In the genomic region with DNA sequence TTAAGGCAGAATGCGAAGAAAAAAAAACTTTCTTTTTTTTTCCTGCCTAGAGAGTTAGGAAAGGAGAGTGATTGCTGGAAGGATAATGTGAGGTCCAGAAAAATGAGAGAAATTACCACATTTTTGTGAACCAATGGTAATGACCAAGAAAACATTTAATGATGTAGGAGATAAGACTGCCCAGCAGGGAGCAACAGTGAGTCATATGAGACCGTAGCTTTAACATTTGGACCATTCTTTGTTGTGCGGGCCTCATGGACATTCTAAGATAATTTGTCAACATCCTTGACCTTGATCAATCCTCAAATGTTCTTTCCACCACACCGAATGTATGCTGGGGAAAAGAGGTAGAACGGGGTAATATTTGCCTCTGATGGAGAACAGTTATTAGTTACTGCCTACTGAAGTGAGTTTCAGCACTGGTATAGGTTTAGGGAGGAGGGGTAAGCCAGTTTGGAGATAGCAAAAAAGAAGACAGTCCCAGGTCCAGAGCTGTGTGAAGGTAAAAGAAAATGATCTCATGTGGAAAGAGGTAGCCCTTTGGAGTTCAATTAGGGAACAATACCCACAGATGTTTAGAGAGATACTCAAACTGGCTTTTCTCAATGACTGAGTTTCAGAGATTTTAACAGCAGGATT, we compare ENCODE assay signal across 9 mouse cellular contexts. TPM values are rescaled to one million over a fixed set of nuclear protein-coding genes. Genes with fewer than 3 reads are reported as not detected.
A peak's percentile ranks its signal among the peaks of the same experiment; 100 is the strongest.
DNase-seq lines count a peak whose midpoint lies in the region; TF ChIP-seq lines count a peak whose summit lies in the region.
"Had no signal": no experiment of that assay in that cellular context is flagged by ENCODE, and none has a peak within 500 bp of the region (broad histone marks: within the 10 kb centered on the region; RNA-seq: fewer than 3 reads in every experiment).

No protein-coding gene starts in this region.

- H3K27ac ChIP-seq in cerebellum, adult 2 months (ENCODE audit: insufficient read depth, low read length), result no peak overlapping the region

- no peaks in the 10 kb centered on the region for H3K27me3 ChIP-seq in cerebellum, adult 2 months (ENCODE audit: control insufficient read depth, insufficient read depth, low read length)

- no peak for TF ChIP-seq POLR2A in cerebellum, adult 2 months (IDR thresholded peaks at IDR 0.05; ENCODE audit: borderline replicate concordance, insufficient read depth, low read length)

- H3K4me3 ChIP-seq in cerebellum, adult 2 months (replicated peaks; ENCODE audit: insufficient read depth, low read depth, low read length), result no peak overlapping the region
- H3K4me3 ChIP-seq: myocyte had no signal

- no peak for TF ChIP-seq CTCF in cerebellum, adult 2 months (IDR thresholded peaks at IDR 0.05; ENCODE audit: borderline replicate concordance, insufficient read depth, low read depth, low read length)

- WGBS in cerebellum, adult 2 months, result 65% methylated on average over 5 of the region's 5 CpGs

- peak; percentile 14 to 39 for DNase-seq in cerebellum, postnatal 14 days
- no peak for DNase-seq in cerebellum, adult 2 months
- peak; percentile 35 for DNase-seq in lung, postnatal 10 days
- no peak for DNase-seq in lung, adult 18-20 months
- DNase-seq in c-Kit-positive CD71-negative TER-119-negative erythroid progenitor cells, embryonic 14.5 days (ENCODE audit: low read depth), result peak; percentile 19
- peak; percentile 4 for DNase-seq in kidney, postnatal 14 days
- DNase-seq in cerebellum, adult 9-10 months, result no peak
- DNase-seq in gastrocnemius, adult 18-20 months (ENCODE audit: low spot score), result no peak

- H3K4me1 ChIP-seq in cerebellum, adult 2 months (ENCODE audit: control insufficient read depth, insufficient read depth, low read length), result no peaks in the 10 kb centered on the region

RNA-seq across cellular contexts. Expression of a gene that starts 24.9 kb away (rescaled TPM):
- 33.2 and 35.1 TPM in 2 replicates for polyA plus RNA-seq in cerebellum, adult 2 months (2012; rRNA removed)
- 10 to 100 TPM; 16.7 to 17.8 TPM for total RNA-seq in gastrocnemius, adult 18-20 months (2021)

RNA-seq across cellular contexts. Expression of a gene that starts 54.3 kb away (rescaled TPM):
- 6.1 and 6.2 TPM in 2 replicates for polyA plus RNA-seq in cerebellum, adult 2 months (2012; rRNA removed)
- total RNA-seq in gastrocnemius, adult 18-20 months (2021), result 1 to 10 TPM; 1.1 to 1.3 TPM

Comparison
In these comparisons a context has a peak if more than half of its experiments do, and no peak if none do; other contexts are left out.
1. DNase-seq: peak in cerebellum, postnatal 14 days (2 of 2), lung, postnatal 10 days (single experiment), c-Kit-positive CD71-negative TER-119-negative erythroid progenitor cells, embryonic 14.5 days (single experiment) and kidney, postnatal 14 days (single experiment); none in cerebellum, adult 2 months (0 of 2), lung, adult 18-20 months (0 of 2), cerebellum, adult 9-10 months (single experiment) and gastrocnemius, adult 18-20 months (single experiment).